Comparison of ENCODE assay signal across 11 mouse cellular contexts in genomic region chr7:38191571-38191970, GRCm38 (mm10). TPM values are rescaled to one million over a fixed set of nuclear protein-coding genes. Genes with fewer than 3 reads are reported as not detected.
DNase-seq lines count a peak whose midpoint lies in the region; ATAC-seq and TF ChIP-seq lines count a peak whose summit lies in the region.
"Had no signal": no experiment of that assay in that cellular context is flagged by ENCODE, and none has a peak within 500 bp of the region (broad histone marks: within the 10 kb centered on the region; RNA-seq: fewer than 3 reads in every experiment).

No protein-coding gene starts in this region.

- no peak overlapping the region for H3K27ac ChIP-seq in forebrain, postnatal 0 days (ENCODE audit: low read depth, low read length)
- no peak overlapping the region for H3K27ac ChIP-seq in forebrain, embryonic 10.5 days
- no peak overlapping the region for H3K27ac ChIP-seq in small intestine, adult 2 months (ENCODE audit: insufficient read depth, low read depth, low read length)
- no peak overlapping the region for H3K27ac ChIP-seq in forebrain, embryonic 11.5 days (ENCODE audit: low read depth, low read length)
- H3K27ac ChIP-seq: limb, embryonic 12.5 days; neural tube, embryonic 12.5 days had no signal

- no peaks in the 10 kb centered on the region for H3K36me3 ChIP-seq in forebrain, postnatal 0 days (ENCODE audit: insufficient read depth)
- H3K36me3 ChIP-seq in forebrain, embryonic 10.5 days (replicated peaks) = peaks cover 8% of the 10 kb centered on the region; the same call in 1 of the 2 replicates
- peaks cover 34% of the 10 kb centered on the region for H3K36me3 ChIP-seq in small intestine, adult 2 months (ENCODE audit: control insufficient read depth, insufficient read depth, low read length)
- H3K36me3 ChIP-seq in forebrain, embryonic 11.5 days (ENCODE audit: control insufficient read depth, insufficient read depth, low read length) = no peaks in the 10 kb centered on the region

- TF ChIP-seq CTCF in forebrain, postnatal 0 days (IDR thresholded peaks at IDR 0.05; ENCODE audit: low read depth) = peak; percentile 38; the same call in 1 of the 2 replicates
- TF ChIP-seq CTCF in small intestine, adult 2 months (IDR thresholded peaks at IDR 0.05; ENCODE audit: extremely low read depth, insufficient read length, insufficient replicate concordance, low read depth, low read length) = peak; percentile 32; the same call in 1 of the 2 replicates

- no peaks in the 10 kb centered on the region for H3K4me1 ChIP-seq in forebrain, postnatal 0 days (ENCODE audit: insufficient read depth)
- no peaks in the 10 kb centered on the region; the same call in 1 of the 2 replicates for H3K4me1 ChIP-seq in forebrain, embryonic 10.5 days
- peaks cover 10% of the 10 kb centered on the region; the same call in 1 of the 2 replicates for H3K4me1 ChIP-seq in small intestine, adult 2 months (ENCODE audit: control insufficient read depth, insufficient read depth, insufficient read length, low read length)
- H3K4me1 ChIP-seq in forebrain, embryonic 11.5 days (replicated peaks; ENCODE audit: control insufficient read depth, insufficient read depth, low read length) = no peaks in the 10 kb centered on the region
- H3K4me1 ChIP-seq: limb, embryonic 12.5 days; neural tube, embryonic 12.5 days had no signal

- no peak for TF ChIP-seq POLR2A in small intestine, adult 2 months (IDR thresholded peaks at IDR 0.05; ENCODE audit: low read depth, low read length)

- DNase-seq in forebrain, postnatal 0 days = no peak
- no peak for DNase-seq in forebrain, embryonic 10.5 days (ENCODE audit: extremely low spot score, low spot score)
- peak; percentile 39 for DNase-seq in lung, postnatal 10 days
- DNase-seq in lung, adult 18-20 months = no peak
- peak; percentile 86 for DNase-seq in R1 (ENCODE audit: low read depth, low spot score)
- no peak for DNase-seq in forebrain, embryonic 11.5 days (ENCODE audit: low spot score)
- no peak for DNase-seq in layer of hippocampus, adult 11-12 months (ENCODE audit: low spot score)
- DNase-seq: heart, postnatal 36 days had no signal

- no peaks in the 10 kb centered on the region for H3K9me3 ChIP-seq in forebrain, postnatal 0 days (ENCODE audit: low read length)
- no peaks in the 10 kb centered on the region for H3K9me3 ChIP-seq in forebrain, embryonic 10.5 days
- H3K9me3 ChIP-seq in forebrain, embryonic 11.5 days (ENCODE audit: control insufficient read depth, low read length) = no peaks in the 10 kb centered on the region
- H3K9me3 ChIP-seq: neural tube, embryonic 12.5 days had no signal

- H3K4me3 ChIP-seq in forebrain, postnatal 0 days (ENCODE audit: low read depth, low read length) = no peak overlapping the region
- no peak overlapping the region for H3K4me3 ChIP-seq in forebrain, embryonic 10.5 days
- H3K4me3 ChIP-seq in small intestine, adult 2 months (ENCODE audit: low read depth, low read length) = no peak overlapping the region
- no peak overlapping the region for H3K4me3 ChIP-seq in forebrain, embryonic 11.5 days (ENCODE audit: low read depth, low read length)
- H3K4me3 ChIP-seq: limb, embryonic 12.5 days; neural tube, embryonic 12.5 days had no signal

- H3K27me3 ChIP-seq in forebrain, postnatal 0 days (ENCODE audit: insufficient read depth, low read length) = no peaks in the 10 kb centered on the region
- no peaks in the 10 kb centered on the region for H3K27me3 ChIP-seq in forebrain, embryonic 10.5 days (ENCODE audit: poor library complexity, severe bottlenecking)
- H3K27me3 ChIP-seq in small intestine, adult 2 months (ENCODE audit: control insufficient read depth, insufficient read depth, low read length) = no peaks in the 10 kb centered on the region
- H3K27me3 ChIP-seq in forebrain, embryonic 11.5 days (ENCODE audit: control insufficient read depth, insufficient read depth, low read length) = no peaks in the 10 kb centered on the region
- H3K27me3 ChIP-seq: limb, embryonic 12.5 days; neural tube, embryonic 12.5 days had no signal

- 47% methylated on average over 10 of the region's 10 CpGs for WGBS in forebrain, postnatal 0 days
- 46% methylated on average over 10 of the region's 10 CpGs for WGBS in forebrain, embryonic 10.5 days
- WGBS in small intestine, adult 2 months = 63% methylated on average over 10 of the region's 10 CpGs
- WGBS in forebrain, embryonic 11.5 days = 42% methylated on average over 10 of the region's 10 CpGs

- ATAC-seq in forebrain, postnatal 0 days = 0 out of 2 replicates have a peak, but pooled peaks have one; percentile 18
- ATAC-seq in forebrain, embryonic 11.5 days (replicated peaks; ENCODE audit: low FRiP score) = no peak

- H3K9ac ChIP-seq in forebrain, postnatal 0 days = no peak overlapping the region
- no peak overlapping the region for H3K9ac ChIP-seq in forebrain, embryonic 11.5 days (ENCODE audit: low read length)
- H3K9ac ChIP-seq: limb, embryonic 12.5 days; neural tube, embryonic 12.5 days had no signal

- H3K4me2 ChIP-seq in forebrain, postnatal 0 days (ENCODE audit: low read depth) = no peak overlapping the region
- H3K4me2 ChIP-seq in forebrain, embryonic 11.5 days (ENCODE audit: low read depth, low read length, severe bottlenecking) = no peak overlapping the region
- H3K4me2 ChIP-seq: limb, embryonic 12.5 days; neural tube, embryonic 12.5 days had no signal

RNA-seq across cellular contexts. Expression of gene 1600014C10Rik, which starts 8.6 kb away (rescaled TPM):
- 18.2 and 24.9 TPM in 2 replicates for total RNA-seq in forebrain, postnatal 0 days (2014; rRNA removed)
- 12.8 and 20.8 TPM in 2 replicates for polyA plus RNA-seq in forebrain, postnatal 0 days (2015; fragmentation: Nextera tagmentation; extraction: Ambion mirVana)
- polyA plus RNA-seq in forebrain, embryonic 10.5 days (2016; fragmentation: Nextera tagmentation; extraction: Ambion mirVana) = 14.3 and 14.5 TPM in 2 replicates
- polyA plus RNA-seq in small intestine, adult 2 months (2012; rRNA removed) = 8.8 and 27.4 TPM in 2 replicates
- polyA plus RNA-seq in forebrain, embryonic 11.5 days (2014; fragmentation: Nextera tagmentation; extraction: Ambion mirVana) = 12.7 and 13.9 TPM in 2 replicates

RNA-seq across cellular contexts. Expression of gene Plekhf1, which starts 36.2 kb away (rescaled TPM):
- 0.62 and 0.86 TPM in 2 replicates for total RNA-seq in forebrain, postnatal 0 days (2014; rRNA removed)
- polyA plus RNA-seq in forebrain, postnatal 0 days (2015; fragmentation: Nextera tagmentation; extraction: Ambion mirVana) = 0.52 and 0.54 TPM in 2 replicates
- polyA plus RNA-seq in forebrain, embryonic 10.5 days (2016; fragmentation: Nextera tagmentation; extraction: Ambion mirVana) = 2.5 and 2.6 TPM in 2 replicates
- 5.4 and 12.8 TPM in 2 replicates for polyA plus RNA-seq in small intestine, adult 2 months (2012; rRNA removed)
- polyA plus RNA-seq in forebrain, embryonic 11.5 days (2014; fragmentation: Nextera tagmentation; extraction: Ambion mirVana) = 1.4 and 1.6 TPM in 2 replicates

Comparison
In these comparisons a context has a peak if more than half of its experiments do, and no peak if none do; other contexts are left out.
1. DNase-seq: peak in lung, postnatal 10 days (single experiment) and R1 (single experiment); none in forebrain, postnatal 0 days (single experiment), forebrain, embryonic 10.5 days (single experiment), lung, adult 18-20 months (0 of 2), forebrain, embryonic 11.5 days (single experiment) and layer of hippocampus, adult 11-12 months (single experiment).